Mouse (Mus musculus) C2C12 (cell line): Measurements from ENCODE around the gene Tacc2. TPM values are rescaled to one million over a fixed set of nuclear protein-coding genes. Genes with fewer than 3 reads are reported as not detected.

ENCODE experiments used
- H3K27me3 ChIP-seq: one replicate; pipeline ENCODE4 v1.6.1; 2011; ENCODE audit not compliant: control insufficient read depth, insufficient read depth, insufficient read length
- H3K36me3 ChIP-seq: one replicate; pipeline ENCODE4 v1.6.1; 2011; ENCODE audit not compliant: control insufficient read depth, insufficient read depth
- H3K4me3 ChIP-seq: one replicate; pipeline ENCODE4 v1.5.1; 2011; ENCODE audit warnings: mild to moderate bottlenecking, control low read depth; ENCODE audit not compliant: poor library complexity, insufficient read depth, severe bottlenecking
- H3K79me2 ChIP-seq: one replicate; pipeline ENCODE4 v1.6.1; 2011; ENCODE audit not compliant: control insufficient read depth, insufficient read depth
- H3K79me3 ChIP-seq: one replicate; pipeline ENCODE4 v1.6.1; 2011; ENCODE audit warnings: low read depth, control low read depth
- H3ac ChIP-seq: one replicate; pipeline ENCODE3; 2011; ENCODE audit warnings: low read depth; ENCODE audit not compliant: control insufficient read depth, insufficient read length
- CEBPB ChIP-seq: IDR thresholded peaks from one replicate; pipeline ENCODE4 v1.6.1; 2011; ENCODE audit warnings: low read depth, mild to moderate bottlenecking, control low read depth, moderate library complexity
- CTCF ChIP-seq: IDR thresholded peaks from one replicate; pipeline ENCODE4 v1.5.1; 2011; ENCODE audit not compliant: control insufficient read depth, insufficient read depth, insufficient read length
- FOSL1 ChIP-seq: IDR thresholded peaks from one replicate; pipeline ENCODE4 v1.8.0; 2011; ENCODE audit warnings: mild to moderate bottlenecking, low read length; ENCODE audit not compliant: poor library complexity, insufficient read depth, severe bottlenecking
- MAX ChIP-seq: IDR thresholded peaks from one replicate; pipeline ENCODE4 v1.6.1; 2011; ENCODE audit warnings: mild to moderate bottlenecking, control low read depth
- MYOD1 ChIP-seq: IDR thresholded peaks from one replicate; pipeline ENCODE4 v1.6.1; 2011; ENCODE audit warnings: low read depth; ENCODE audit not compliant: control insufficient read depth, insufficient read length
- MYOG ChIP-seq: IDR thresholded peaks from one replicate; pipeline ENCODE4 v1.6.1; 2011; ENCODE audit not compliant: control insufficient read depth, insufficient read length; ENCODE audit errors: extremely low read depth
- USF1 ChIP-seq: IDR thresholded peaks from one replicate; pipeline ENCODE4 v1.6.1; 2011; ENCODE audit warnings: low read depth, mild to moderate bottlenecking, control low read depth, moderate library complexity
- polyA plus RNA-seq: library from polyadenylated mRNA; unstranded; fragments of >200 nt; fragmentation: generic; extraction: Trizol; gene quantifications from one replicate; pipeline ENCODE4 v1.2.1, GENCODE M21; 2012; ENCODE audit warnings: missing spikeins

Gene Tacc2
- polyA plus RNA-seq, 1 experiment = 44.8 TPM

GRCm38 (mm10) chr7:130668729-130669281 lies 91.6 kb downstream of the Tacc2 start:
- H3K4me3 ChIP-seq = no peak overlapping the region

GRCm38 (mm10) chr7:130669370-130669881 lies 92.2 kb downstream of the Tacc2 start:
- Histone ChIP-seq H3K79me3 (peaks cover 38% of the 10 kb centered on the region), H3K27me3 (no peaks in the 10 kb centered on the region), H3K79me2 (peaks cover 76% of the 10 kb centered on the region), H3K4me3 (no peak overlapping the region), H3K36me3 (peaks cover 10% of the 10 kb centered on the region), H3ac (no peak overlapping the region)
- TF ChIP-seq MAX = no peak
- TF ChIP-seq MYOG = no peak
- TF ChIP-seq MYOD1 = no peak
- no peak for TF ChIP-seq USF1
- TF ChIP-seq FOSL1 = no peak
- no peak for TF ChIP-seq CEBPB
- TF ChIP-seq CTCF = no peak

More at GRCm38 (mm10) chr7:130668729-130669281, 91.6 kb downstream of the Tacc2 start:
- Histone ChIP-seq H3ac (no peak overlapping the region), H3K79me3 (peaks cover 42% of the 10 kb centered on the region), H3K27me3 (no peaks in the 10 kb centered on the region), H3K36me3 (peaks cover 16% of the 10 kb centered on the region), H3K79me2 (peaks cover 79% of the 10 kb centered on the region)
- TF ChIP-seq FOSL1 = no peak
- TF ChIP-seq USF1 = no peak
- no peak for TF ChIP-seq MYOG
- TF ChIP-seq CEBPB = no peak
- no peak for TF ChIP-seq MAX
- TF ChIP-seq CTCF = no peak

GRCm38 (mm10) chr7:130670358-130670757 lies 93.1 kb downstream of the Tacc2 start:
- peaks cover 40% of the 10 kb centered on the region for H3K79me3 ChIP-seq
- TF ChIP-seq MAX (no peak), MYOG (no peak), CTCF (no peak), FOSL1 (no peak), CEBPB (no peak), USF1 (no peak), MYOD1 (no peak)
- H3ac ChIP-seq = no peak overlapping the region
- H3K27me3 ChIP-seq = no peaks in the 10 kb centered on the region
- H3K36me3 ChIP-seq = peaks cover 11% of the 10 kb centered on the region
- H3K79me2 ChIP-seq = peaks cover 77% of the 10 kb centered on the region
- H3K4me3 ChIP-seq = no peak overlapping the region

- H3ac ChIP-seq = no peak overlapping the region
- H3K4me3 ChIP-seq = no peak overlapping the region
- peaks cover 72% of the 10 kb centered on the region for H3K79me2 ChIP-seq
- TF ChIP-seq MAX = no peak
- TF ChIP-seq MYOD1 = no peak
- no peak for TF ChIP-seq USF1
- TF ChIP-seq CTCF = no peak
- TF ChIP-seq MYOG = no peak
- no peak for TF ChIP-seq FOSL1
- TF ChIP-seq CEBPB = no peak
- peaks cover 14% of the 10 kb centered on the region for H3K36me3 ChIP-seq
- peaks cover 38% of the 10 kb centered on the region for H3K79me3 ChIP-seq
- no peaks in the 10 kb centered on the region for H3K27me3 ChIP-seq
Measured at GRCm38 (mm10) chr7:130671301-130671700, 94.1 kb downstream of the Tacc2 start.

- H3K27me3 ChIP-seq = no peaks in the 10 kb centered on the region
- peaks cover 29% of the 10 kb centered on the region for H3K79me3 ChIP-seq
- no peak overlapping the region for H3ac ChIP-seq
- H3K36me3 ChIP-seq = peaks cover 25% of the 10 kb centered on the region
- TF ChIP-seq CTCF (peak; percentile 56), MAX (peak; percentile 39), CEBPB (no peak), MYOG (no peak), MYOD1 (peak; percentile 60), FOSL1 (no peak), USF1 (no peak)
- H3K79me2 ChIP-seq = peaks cover 71% of the 10 kb centered on the region
- H3K4me3 ChIP-seq = no peak overlapping the region
Measured at GRCm38 (mm10) chr7:130673169-130674033, 96.2 kb downstream of the Tacc2 start.

GRCm38 (mm10) chr7:130674526-130674925 lies 97.3 kb downstream of the Tacc2 start:
- Histone ChIP-seq H3K4me3 (no peak overlapping the region), H3K27me3 (no peaks in the 10 kb centered on the region), H3K79me2 (peaks cover 71% of the 10 kb centered on the region), H3K36me3 (peaks cover 25% of the 10 kb centered on the region), H3ac (no peak overlapping the region), H3K79me3 (peaks cover 20% of the 10 kb centered on the region)
- TF ChIP-seq MAX (no peak), CEBPB (no peak), MYOD1 (no peak), MYOG (no peak), CTCF (no peak), USF1 (no peak), FOSL1 (no peak)
